Mouse (Mus musculus) embryonic facial prominence, embryonic 12.5 days (tissue): ENCODE results near the gene Setd1b. TPM values are rescaled to one million over a fixed set of nuclear protein-coding genes. Genes with fewer than 3 reads are reported as not detected.
A peak's percentile ranks its signal among the peaks of the same experiment; 100 is the strongest.

Experiments
- ATAC-seq: fragments of 200-750 bp; cut with Nextera tagmentation; 2 replicates; pipeline ENCODE4 v1.8.0; 2017; ENCODE audit not compliant: insufficient number of reproducible peaks, insufficient read depth, low FRiP score, low TSS enrichment
- H3K27ac ChIP-seq: fragments of 300-500 bp; sonication (generic); 2 replicates; pipeline ENCODE4 v1.5.1; 2016; ENCODE audit warnings: mild to moderate bottlenecking
- H3K27me3 ChIP-seq: fragments of 300-500 bp; sonication (generic); 2 replicates; pipeline ENCODE4 v1.6.1; 2016; ENCODE audit warnings: mild to moderate bottlenecking, moderate library complexity
- H3K36me3 ChIP-seq: fragments of 300-500 bp; sonication (generic); 2 replicates; pipeline ENCODE4 v1.6.1; 2016; ENCODE audit warnings: mild to moderate bottlenecking
- H3K4me1 ChIP-seq: fragments of 300-500 bp; sonication (generic); 2 replicates; pipeline ENCODE4 v1.6.1; 2016
- H3K4me2 ChIP-seq: fragments of 300-500 bp; sonication (generic); replicated peaks from 2 replicates; pipeline ENCODE4 v1.6.1; 2016; ENCODE audit warnings: mild to moderate bottlenecking, moderate library complexity
- H3K4me3 ChIP-seq: fragments of 300-500 bp; sonication (generic); 2 replicates; pipeline ENCODE4 v1.5.1; 2016; ENCODE audit warnings: mild to moderate bottlenecking
- H3K9ac ChIP-seq: fragments of 300-500 bp; sonication (generic); 2 replicates; pipeline ENCODE4 v1.6.1; 2016; ENCODE audit warnings: mild to moderate bottlenecking, moderate library complexity
- H3K9me3 ChIP-seq: fragments of 300-500 bp; sonication (generic); 2 replicates; pipeline ENCODE4 v1.6.1; 2016; ENCODE audit warnings: mild to moderate bottlenecking, moderate library complexity
- WGBS: fragments of 180-500 bp; shearing (Covaris S2); methylation state at CpG from one replicate; pipeline ENCODE4 v1.1.7; 2016; 5-methylcytosine and 5-hydroxymethylcytosine counted together
- polyA plus RNA-seq: library from polyadenylated mRNA; unstranded; fragments of >200 nt; fragmentation: Nextera tagmentation; extraction: Ambion mirVana; gene quantifications from 2 replicates; pipeline ENCODE4 v1.2.1, GENCODE M21; 2016

The Setd1b gene
- polyA plus RNA-seq, 1 experiment from 2014 or later = 12.4 TPM

DNA sequence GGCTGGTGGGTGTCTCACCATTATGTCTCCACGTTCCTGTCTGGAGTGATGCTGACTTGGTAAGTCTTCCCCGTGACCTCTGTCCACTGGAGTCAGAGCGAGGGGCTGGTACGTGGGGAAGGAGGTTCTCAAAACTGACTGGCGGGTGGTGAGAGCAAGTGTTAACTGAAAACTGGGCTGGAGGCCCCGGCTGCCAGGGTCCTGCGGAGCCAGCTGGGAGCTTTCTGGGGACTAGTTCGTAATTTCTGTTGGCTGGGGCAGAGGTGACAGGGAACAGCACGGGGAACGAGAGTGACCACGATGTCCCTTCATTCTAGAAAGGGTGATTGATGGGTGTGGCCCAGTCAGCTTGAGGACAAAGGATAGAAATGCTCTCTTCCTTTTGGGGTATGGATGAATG is 27.9 kb upstream of the Setd1b start:
- 70% methylated on average over 11 of the region's 11 CpGs for WGBS
- Histone ChIP-seq H3K27ac (no peak overlapping the region), H3K9ac (no peak overlapping the region), H3K4me3 (no peak overlapping the region), H3K9me3 (no peaks in the 10 kb centered on the region), H3K4me2 (no peak overlapping the region), H3K4me1 (peaks cover 14% of the 10 kb centered on the region; the same call in 1 of the 2 replicates), H3K27me3 (no peaks in the 10 kb centered on the region), H3K36me3 (no peaks in the 10 kb centered on the region)
- no peak for ATAC-seq

DNA sequence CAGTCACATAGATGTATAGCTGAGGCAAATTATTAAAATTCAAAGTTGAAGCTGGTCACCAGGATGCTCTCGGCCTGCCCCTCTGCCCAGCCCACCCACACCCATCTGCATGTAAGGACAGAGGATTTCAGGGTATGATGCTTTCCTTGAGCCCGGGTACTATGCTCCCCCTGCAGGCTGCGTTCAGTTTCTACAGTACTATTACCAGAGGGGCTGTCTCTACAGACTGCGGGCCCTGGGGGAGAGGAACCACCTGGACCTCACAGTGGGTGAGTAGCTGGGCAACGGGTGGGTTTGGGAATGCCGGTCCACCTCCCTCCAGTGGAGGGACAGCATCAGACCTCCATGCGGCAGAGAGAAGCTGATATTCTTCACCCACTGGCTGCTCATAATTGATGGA is 27.1 kb upstream of the Setd1b start:
- no peak overlapping the region for H3K9ac ChIP-seq
- no peaks in the 10 kb centered on the region for H3K36me3 ChIP-seq
- WGBS = 52% methylated on average over 7 of the region's 7 CpGs
- no peaks in the 10 kb centered on the region for H3K27me3 ChIP-seq
- H3K9me3 ChIP-seq = no peaks in the 10 kb centered on the region
- no peak for ATAC-seq
- no peak overlapping the region for H3K27ac ChIP-seq
- no peak overlapping the region for H3K4me3 ChIP-seq
- H3K4me1 ChIP-seq = peaks cover 6% of the 10 kb centered on the region; the same call in 1 of the 2 replicates
- no peak overlapping the region for H3K4me2 ChIP-seq

DNA sequence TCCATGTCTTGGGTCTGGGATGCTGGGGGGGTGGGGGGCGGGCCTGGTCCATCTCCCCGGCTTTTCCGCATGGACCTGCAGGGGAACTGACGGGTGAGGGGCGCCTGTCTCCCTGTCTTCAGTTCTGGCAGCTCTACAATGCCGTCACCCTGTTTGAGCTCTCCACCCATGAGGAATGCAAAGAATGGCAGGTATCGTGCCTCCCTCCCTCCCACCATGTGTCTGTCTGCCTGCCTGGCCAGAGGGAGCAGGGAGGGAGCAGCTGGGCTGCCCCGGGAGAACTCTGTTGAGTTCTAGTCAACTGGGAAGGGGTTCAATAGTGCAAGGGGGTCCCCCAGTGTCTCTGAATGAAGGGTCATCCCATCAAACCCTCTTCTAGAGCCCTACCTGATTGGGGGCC is 25.9 kb upstream of the Setd1b start:
- Histone ChIP-seq H3K36me3 (no peaks in the 10 kb centered on the region), H3K9me3 (no peaks in the 10 kb centered on the region), H3K4me2 (no peak overlapping the region), H3K27me3 (no peaks in the 10 kb centered on the region), H3K4me3 (no peak overlapping the region), H3K4me1 (no peaks in the 10 kb centered on the region), H3K27ac (no peak overlapping the region), H3K9ac (no peak overlapping the region)
- ATAC-seq = peak; percentile 41; the same call in 1 of the 2 replicates
- 62% methylated on average over 8 of the region's 8 CpGs for WGBS

DNA sequence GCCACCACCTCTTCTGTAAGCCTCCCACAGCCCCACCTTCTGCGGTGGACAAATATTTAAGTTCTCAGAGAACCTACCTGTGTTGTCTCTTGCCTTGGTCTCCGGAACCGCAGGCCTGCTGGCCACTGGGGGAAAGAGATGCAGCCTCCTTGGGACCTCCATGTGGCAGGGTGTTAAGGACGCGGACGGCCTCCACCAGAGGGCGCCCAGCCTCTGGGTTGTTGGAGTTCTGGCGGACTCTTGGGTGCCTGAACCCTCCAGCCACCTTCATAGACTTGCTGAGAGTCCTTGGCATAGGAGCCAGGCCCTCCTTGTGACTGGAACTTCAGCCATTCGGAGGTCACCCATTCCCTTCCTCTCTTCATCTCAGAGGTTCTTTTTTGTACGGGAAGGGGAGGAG is 24.7 kb upstream of the Setd1b start:
- 19% methylated on average over 10 of the region's 10 CpGs for WGBS
- H3K4me2 ChIP-seq = no peak overlapping the region
- H3K36me3 ChIP-seq = 0 out of 2 replicates have a peak, but pooled peaks cover 2% of the 10 kb centered on the region
- H3K9ac ChIP-seq = no peak overlapping the region
- H3K27ac ChIP-seq = no peak overlapping the region
- H3K27me3 ChIP-seq = no peaks in the 10 kb centered on the region
- H3K9me3 ChIP-seq = no peaks in the 10 kb centered on the region
- H3K4me1 ChIP-seq = no peaks in the 10 kb centered on the region
- H3K4me3 ChIP-seq = no peak overlapping the region
- no peak for ATAC-seq

DNA sequence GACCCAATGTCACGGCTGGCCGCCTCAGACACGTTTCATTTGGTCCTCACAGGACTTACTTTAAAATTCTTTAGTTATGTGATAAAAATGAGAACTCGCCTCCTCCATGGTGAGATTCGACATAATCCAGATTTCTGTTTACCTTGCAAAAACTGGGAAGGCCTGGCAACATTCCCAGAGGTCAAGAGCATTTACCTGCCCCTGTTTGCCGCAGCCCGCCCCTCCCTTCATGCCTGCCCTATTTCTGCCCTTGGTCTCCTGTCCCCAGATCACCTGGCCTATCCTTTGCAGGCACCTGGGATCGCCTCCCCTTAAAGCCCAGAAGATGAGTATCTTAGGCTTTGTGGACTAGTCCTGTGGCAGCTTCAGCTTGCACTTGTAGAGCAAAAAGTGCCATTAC is 24.2 kb upstream of the Setd1b start:
- ATAC-seq = no peak
- Histone ChIP-seq H3K9me3 (no peaks in the 10 kb centered on the region), H3K27ac (no peak overlapping the region), H3K27me3 (no peaks in the 10 kb centered on the region), H3K9ac (0 out of 2 replicates have a peak overlapping the region, but pooled peaks have one; percentile 19), H3K36me3 (0 out of 2 replicates have a peak, but pooled peaks cover 5% of the 10 kb centered on the region), H3K4me1 (no peaks in the 10 kb centered on the region), H3K4me3 (no peak overlapping the region), H3K4me2 (no peak overlapping the region)
- 76% methylated on average over 8 of the region's 8 CpGs for WGBS

DNA sequence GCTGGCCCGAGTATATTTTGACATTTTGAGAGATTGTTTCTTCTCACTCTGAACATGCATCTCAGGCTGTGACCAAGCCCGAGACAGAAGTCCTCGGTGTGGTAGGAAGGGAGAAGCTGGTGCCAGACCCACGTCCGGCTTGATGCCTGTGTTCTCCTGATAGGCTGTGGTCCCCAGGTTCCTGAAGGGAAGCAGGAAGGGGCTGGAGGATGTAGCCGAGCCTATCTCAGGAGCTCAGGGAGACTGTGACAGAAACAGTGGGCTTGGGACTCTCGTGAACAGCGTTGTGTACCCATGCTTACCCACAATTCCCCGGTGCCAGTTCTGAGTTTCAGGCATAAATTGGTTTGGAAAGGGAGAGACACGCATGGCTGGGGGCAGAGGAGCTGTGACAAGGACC is 23.2 kb upstream of the Setd1b start:
- 78% methylated on average over 10 of the region's 10 CpGs for WGBS
- H3K9ac ChIP-seq = no peak overlapping the region
- H3K27me3 ChIP-seq = no peaks in the 10 kb centered on the region
- no peaks in the 10 kb centered on the region for H3K9me3 ChIP-seq
- H3K4me1 ChIP-seq = no peaks in the 10 kb centered on the region
- no peak for ATAC-seq
- H3K36me3 ChIP-seq = peaks cover 11% of the 10 kb centered on the region; the same call in 1 of the 2 replicates
- H3K27ac ChIP-seq = no peak overlapping the region
- no peak overlapping the region for H3K4me3 ChIP-seq
- H3K4me2 ChIP-seq = no peak overlapping the region

DNA sequence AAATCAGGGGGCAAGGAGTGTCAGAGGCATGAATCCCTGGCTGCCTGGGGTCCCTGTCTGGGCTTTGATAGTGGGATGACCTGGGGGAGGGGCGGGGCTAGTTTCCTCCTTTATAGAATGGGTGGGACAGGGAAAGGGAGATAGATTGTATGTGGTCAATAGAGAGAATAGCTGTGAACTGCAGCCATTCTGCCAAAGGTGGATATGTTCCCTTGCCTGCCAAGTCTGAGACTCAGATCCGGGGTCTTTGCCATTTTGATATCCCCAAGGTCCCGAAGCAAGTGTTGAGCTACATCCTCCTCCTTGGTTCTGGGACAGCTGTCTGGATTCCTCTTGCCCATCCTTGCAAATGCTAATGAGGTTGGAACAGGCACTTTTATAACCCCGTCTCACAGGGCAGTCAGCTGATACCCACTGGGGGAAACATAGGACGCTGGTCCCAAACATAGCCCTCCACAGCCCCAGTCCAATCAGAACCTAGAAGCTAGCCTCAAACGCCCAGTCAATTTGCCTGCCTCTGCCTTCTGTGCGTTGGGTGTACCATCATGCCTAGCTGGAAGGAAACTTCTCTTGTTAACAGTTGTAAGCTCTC is 21.3 kb upstream of the Setd1b start:
- no peak overlapping the region for H3K4me3 ChIP-seq
- no peak overlapping the region for H3K4me2 ChIP-seq
- 67% methylated on average over 7 of the region's 7 CpGs for WGBS
- H3K27me3 ChIP-seq = no peaks in the 10 kb centered on the region
- ATAC-seq = no peak
- no peaks in the 10 kb centered on the region for H3K9me3 ChIP-seq
- H3K9ac ChIP-seq = no peak overlapping the region
- no peaks in the 10 kb centered on the region for H3K4me1 ChIP-seq
- no peak overlapping the region for H3K27ac ChIP-seq
- H3K36me3 ChIP-seq = peaks cover 12% of the 10 kb centered on the region; the same call in 1 of the 2 replicates

DNA sequence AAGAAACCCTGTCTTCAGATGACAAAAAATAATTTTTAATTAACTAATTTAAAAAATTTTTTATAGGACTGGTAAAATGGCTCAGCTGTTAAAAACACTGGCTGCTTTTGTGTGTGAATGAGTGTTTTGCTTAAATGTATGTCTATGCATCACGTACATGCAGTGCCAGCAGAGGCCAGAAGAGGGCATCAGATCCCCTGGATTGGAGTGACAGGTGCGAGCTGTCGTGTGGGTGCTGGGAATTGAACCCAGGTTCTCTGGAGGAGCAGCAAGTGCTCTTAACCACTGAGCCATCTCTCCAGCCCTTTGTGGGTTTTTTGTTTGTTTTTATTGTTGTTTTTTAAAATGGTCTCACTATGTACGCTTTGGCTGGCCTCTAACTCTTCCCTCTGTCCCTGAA is 19.8 kb upstream of the Setd1b start:
- Histone ChIP-seq H3K9me3 (no peaks in the 10 kb centered on the region), H3K4me3 (no peak overlapping the region), H3K27me3 (no peaks in the 10 kb centered on the region), H3K4me1 (no peaks in the 10 kb centered on the region), H3K9ac (no peak overlapping the region), H3K36me3 (peaks cover 12% of the 10 kb centered on the region; the same call in 1 of the 2 replicates), H3K4me2 (no peak overlapping the region), H3K27ac (no peak overlapping the region)
- WGBS = 86% methylated on average over 4 of the region's 4 CpGs
- ATAC-seq = no peak

DNA sequence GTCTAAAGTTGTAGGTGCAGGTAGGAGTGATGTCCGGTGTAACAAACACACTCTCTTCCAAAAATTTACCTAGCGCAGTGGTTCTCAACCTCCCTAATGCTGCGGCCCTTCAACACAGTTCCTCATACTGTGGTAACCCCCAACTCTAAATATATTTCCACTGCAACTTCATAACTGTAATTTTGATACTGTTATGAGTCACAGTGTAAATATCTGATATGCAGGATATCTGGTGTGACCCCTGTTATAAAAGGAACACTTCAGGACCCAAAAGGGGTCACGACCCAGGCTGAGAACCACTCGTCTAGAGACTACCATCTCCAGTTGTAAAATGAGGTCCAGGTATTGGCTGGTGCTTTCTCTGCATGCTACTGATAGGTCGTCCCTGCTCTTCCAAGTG is 16.9 kb upstream of the Setd1b start:
- 80% methylated on average over 6 of the region's 6 CpGs for WGBS
- Histone ChIP-seq H3K27me3 (no peaks in the 10 kb centered on the region), H3K36me3 (peaks cover 12% of the 10 kb centered on the region; the same call in 1 of the 2 replicates), H3K27ac (no peak overlapping the region), H3K4me1 (no peaks in the 10 kb centered on the region), H3K9ac (no peak overlapping the region), H3K4me3 (no peak overlapping the region), H3K4me2 (no peak overlapping the region), H3K9me3 (no peaks in the 10 kb centered on the region)
- ATAC-seq = no peak

DNA sequence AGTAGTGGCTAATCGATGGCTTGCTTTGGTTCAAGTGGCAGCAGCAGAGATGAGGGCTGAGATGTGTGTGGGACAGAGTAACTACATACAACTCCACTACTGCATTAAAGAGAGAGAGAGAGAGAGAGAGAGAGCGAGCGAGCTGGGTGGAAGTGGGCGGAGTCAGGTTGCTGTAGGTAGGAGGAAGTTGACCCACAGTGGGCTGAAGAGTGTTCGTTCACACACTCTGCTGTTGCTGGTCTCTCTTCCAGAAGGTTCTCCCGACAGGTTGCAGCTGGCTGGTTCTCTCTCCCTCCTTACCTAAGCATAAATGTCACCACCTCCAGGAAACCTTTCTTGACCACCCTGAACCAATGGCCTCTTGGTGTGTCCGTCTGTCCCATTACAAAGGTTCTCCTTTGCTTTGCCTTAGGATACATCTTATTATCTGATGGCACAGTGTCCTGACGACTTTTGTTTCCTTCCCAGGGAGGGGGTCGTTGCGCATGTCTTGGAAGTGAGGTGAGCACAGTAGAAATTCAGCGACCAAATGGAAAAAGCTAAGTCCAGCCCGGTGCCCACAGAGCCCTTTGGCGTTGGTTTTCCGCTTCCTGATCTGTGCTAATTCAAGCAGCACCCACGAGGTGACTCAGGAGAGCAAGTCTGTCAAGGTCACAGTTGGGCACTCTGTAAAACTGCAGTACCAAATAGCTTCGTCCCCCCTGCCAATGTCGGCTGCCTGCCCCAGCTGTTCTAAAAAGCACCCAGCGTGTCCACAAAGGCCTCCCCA is 16.2 kb upstream of the Setd1b start:
- no peak for ATAC-seq
- no peaks in the 10 kb centered on the region for H3K9me3 ChIP-seq
- H3K4me2 ChIP-seq = no peak overlapping the region
- no peak overlapping the region for H3K9ac ChIP-seq
- no peak overlapping the region for H3K4me3 ChIP-seq
- no peak overlapping the region for H3K27ac ChIP-seq
- no peaks in the 10 kb centered on the region for H3K27me3 ChIP-seq
- H3K36me3 ChIP-seq = peaks cover 17% of the 10 kb centered on the region; the same call in 1 of the 2 replicates
- WGBS = 85% methylated on average over 18 of the region's 18 CpGs
- no peaks in the 10 kb centered on the region for H3K4me1 ChIP-seq

DNA sequence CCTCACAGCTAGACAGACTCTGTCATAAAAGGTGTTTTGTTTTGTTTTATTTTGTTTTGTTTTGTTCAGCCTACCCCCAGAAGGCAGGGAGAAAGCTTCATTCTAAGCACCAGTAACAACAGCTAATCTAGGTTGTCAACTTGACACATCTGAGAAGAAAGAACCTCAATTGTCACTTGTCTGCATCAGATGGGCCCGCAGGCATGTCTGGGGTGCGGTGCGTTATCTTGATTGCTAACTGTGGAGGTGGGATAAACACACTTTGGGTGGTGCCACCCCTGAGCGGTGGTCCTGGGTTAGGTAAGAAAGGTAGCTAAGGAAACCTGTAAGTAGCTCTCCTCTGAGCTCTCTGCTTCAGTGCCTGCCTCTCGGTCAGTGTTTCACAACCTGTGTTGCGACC is 15.0 kb upstream of the Setd1b start:
- ATAC-seq = no peak
- H3K9me3 ChIP-seq = no peaks in the 10 kb centered on the region
- H3K9ac ChIP-seq = no peak overlapping the region
- H3K4me3 ChIP-seq = no peak overlapping the region
- WGBS = 76% methylated on average over 6 of the region's 6 CpGs
- peaks cover 17% of the 10 kb centered on the region; the same call in 1 of the 2 replicates for H3K36me3 ChIP-seq
- H3K27ac ChIP-seq = no peak overlapping the region
- H3K4me2 ChIP-seq = no peak overlapping the region
- H3K27me3 ChIP-seq = no peaks in the 10 kb centered on the region
- H3K4me1 ChIP-seq = peaks cover 9% of the 10 kb centered on the region
